Mouse (Mus musculus): Measurements from ENCODE around the gene Aqp3. TPM values are rescaled to one million over a fixed set of nuclear protein-coding genes. Genes with fewer than 3 reads are reported as not detected.

The Aqp3 gene
- polyA plus RNA-seq (2017; shearing (Covaris generic)): 18.1 TPM

DNA sequence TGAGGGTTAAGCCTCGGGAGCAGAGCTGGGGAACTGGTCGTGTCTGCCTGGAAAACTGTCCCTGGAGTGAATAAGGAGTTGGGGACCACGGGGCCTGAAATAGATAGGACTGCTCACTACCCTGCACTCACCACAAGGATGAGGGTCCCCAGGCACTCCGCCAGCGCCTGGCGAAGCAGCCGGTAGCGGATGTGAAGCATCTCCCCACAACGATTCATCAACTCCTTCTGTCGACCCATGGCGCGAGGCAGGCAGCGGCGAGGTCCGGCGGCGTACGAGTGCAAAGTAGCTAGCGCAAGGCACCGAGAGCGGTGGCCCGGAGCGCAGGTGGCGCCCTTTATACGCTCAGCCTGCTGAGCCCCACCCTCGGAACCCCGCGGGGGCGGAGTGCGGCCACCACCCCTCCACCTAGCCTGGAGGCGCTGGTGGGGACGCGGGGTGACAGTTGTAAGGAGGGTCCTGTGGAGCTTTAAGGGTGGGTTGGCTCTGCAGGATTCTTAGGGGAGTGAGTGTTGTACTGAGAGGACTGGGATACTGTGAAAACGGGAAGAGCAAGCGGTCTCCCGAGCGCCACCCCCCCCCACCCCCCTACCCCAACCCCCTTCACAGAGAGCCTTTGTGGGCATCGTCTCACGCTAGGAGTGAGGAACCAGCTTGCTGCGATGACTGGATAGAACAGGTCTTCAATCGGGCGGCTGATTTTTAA is at the start of gene Aqp3:
Gene Aqp3 (minus strand): TSS at position 313 of the 706 bp plus-strand sequence.

DNA sequence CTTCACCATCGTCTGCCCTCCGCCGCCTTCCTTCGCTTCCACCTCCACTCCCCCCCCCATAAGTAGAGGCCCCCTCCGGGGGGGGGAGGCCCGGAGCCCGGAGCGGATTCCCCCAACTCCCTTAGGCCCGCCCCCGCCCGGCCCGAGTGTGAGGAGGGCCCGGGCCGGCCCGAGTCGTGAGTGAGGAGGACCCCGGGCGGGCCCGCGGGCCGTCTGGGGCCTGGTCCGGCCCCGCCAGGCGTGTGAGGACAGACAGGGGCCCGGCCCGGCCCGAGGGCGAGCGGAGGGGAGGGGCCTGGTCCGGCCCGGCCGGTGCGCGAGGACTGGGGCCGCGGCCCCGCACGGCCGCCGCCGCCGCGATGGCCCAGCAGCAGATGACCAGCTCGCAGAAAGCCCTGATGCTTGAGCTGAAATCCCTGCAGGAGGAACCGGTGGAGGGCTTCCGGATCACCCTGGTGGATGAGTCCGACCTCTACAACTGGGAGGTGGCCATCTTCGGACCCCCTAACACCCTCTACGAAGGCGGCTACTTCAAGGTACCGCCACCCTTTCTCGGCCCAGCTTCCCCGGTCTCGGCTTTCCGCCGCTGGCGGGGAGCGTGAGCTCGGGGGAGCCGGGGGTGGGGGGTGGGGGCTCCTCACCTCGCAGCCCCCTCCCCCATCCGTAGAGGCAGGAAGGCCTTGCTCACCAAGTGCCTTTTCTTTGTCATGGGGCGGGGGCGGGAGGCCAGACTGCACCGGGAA is 37.9 kb upstream of the Aqp3 start, which contains the start of gene Ube2r2:
Gene Ube2r2 (plus strand): TSS at position 33 of the 743 bp plus-strand sequence.

DNA sequence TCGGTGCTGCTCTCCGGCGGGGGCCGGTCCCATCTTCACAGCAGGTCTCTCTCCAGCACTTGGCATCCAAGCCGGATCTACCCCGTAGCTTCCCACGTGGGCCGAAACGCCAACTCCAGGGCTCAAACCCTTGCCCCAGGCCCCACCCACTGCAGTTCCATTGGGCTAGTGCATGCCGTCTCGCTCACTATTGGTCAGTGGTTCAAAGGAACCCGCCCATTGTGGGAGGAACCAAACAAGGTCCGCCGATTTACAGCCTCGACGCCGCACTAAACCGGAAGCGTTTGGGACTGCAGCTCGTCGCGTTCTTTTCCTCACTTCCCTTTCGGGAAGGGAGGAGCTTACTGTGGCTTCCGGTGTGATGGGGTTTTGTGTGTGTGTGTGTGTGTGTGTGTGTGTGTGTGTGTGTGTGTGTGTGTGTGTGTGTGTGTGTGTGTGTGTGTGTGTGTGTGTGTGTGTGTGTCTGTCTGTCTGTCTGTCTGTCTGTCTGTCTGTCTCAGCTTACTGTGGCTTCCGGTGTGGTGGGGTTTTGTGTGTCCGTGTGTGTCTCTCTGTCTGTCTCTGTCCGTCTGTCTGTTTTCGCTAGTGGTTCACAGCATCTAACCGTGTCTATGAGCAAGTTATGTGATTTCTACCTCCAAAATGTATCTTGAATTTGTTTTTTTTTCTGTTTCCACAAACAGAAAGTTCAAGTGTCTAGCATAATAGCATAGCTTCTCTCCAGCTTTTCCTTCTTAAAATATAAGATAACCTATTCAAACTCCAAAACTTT is 26.4 kb upstream of the Aqp3 start, which contains the start of gene Nol6:
Gene Nol6 (minus strand): TSS at position 276 of the 772 bp plus-strand sequence.

DNA sequence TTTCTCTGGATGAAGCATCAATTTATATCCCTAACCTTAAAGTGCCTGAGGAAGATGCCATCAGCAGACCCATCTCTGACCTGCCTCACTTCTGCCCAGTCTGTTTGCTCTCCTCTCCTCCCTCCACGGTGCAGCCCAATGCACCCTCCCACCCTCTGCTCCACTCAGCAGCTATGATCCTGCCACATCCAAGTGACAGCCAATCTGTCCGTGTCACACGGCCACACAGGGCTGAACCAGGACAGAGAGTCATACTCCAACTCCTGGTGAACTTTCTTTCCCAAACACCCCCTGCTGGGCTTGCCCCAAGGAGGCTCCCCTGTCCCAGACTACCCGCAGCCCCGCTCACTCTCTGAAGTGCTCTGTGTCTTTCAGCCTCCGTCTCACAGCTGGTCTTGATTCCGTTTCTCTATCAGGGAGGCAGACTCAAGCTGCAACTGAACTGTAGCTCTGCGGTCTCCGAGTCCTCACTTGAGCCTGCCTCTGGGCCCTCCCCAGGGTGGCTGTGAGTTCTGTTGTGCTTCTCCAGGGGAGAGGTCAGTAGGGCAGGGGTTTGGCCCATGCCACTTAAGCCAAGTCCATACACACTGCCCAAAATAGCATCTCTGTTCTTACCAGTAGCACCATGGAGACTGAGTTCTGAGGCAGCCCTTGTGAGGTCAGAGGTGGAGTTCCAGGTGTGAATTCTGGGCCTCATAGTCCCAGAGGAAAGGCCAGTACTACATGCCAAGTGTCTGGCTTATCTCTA is 50.3 kb downstream of the Aqp3 start, which contains the start of gene Aqp7:
Gene Aqp7 (minus strand): TSS at position 616 of the 748 bp plus-strand sequence.

Other genes with a start within 250 kb of the Aqp3 start
- 17.6 TPM for gene B4galt1, start 244.2 kb downstream of the Aqp3 start, polyA plus RNA-seq (2017; shearing (Covaris generic))
- not detected for gene Spink4, start 178.1 kb downstream of the Aqp3 start, polyA plus RNA-seq (2017; shearing (Covaris generic))
- gene Bag1, start 149.9 kb downstream of the Aqp3 start, polyA plus RNA-seq (2017; shearing (Covaris generic)): 11.8 TPM
- gene Chmp5, start 149.8 kb downstream of the Aqp3 start, polyA plus RNA-seq (2017; shearing (Covaris generic)): 91.5 TPM
- 135 TPM for gene Nfx1, start 127.3 kb downstream of the Aqp3 start, polyA plus RNA-seq (2017; shearing (Covaris generic))
- not detected for gene Aqp7, start 50.0 kb downstream of the Aqp3 start, polyA plus RNA-seq (2017; shearing (Covaris generic))
- gene Nol6, start 26.3 kb upstream of the Aqp3 start, polyA plus RNA-seq (2017; shearing (Covaris generic)): 65.1 TPM
- 19.8 TPM for gene Ube2r2, start 37.6 kb upstream of the Aqp3 start, polyA plus RNA-seq (2017; shearing (Covaris generic))
- 43.9 TPM for gene Ubap2, start 177.0 kb upstream of the Aqp3 start, polyA plus RNA-seq (2017; shearing (Covaris generic))
- gene Dcaf12, start 216.7 kb upstream of the Aqp3 start, polyA plus RNA-seq (2017; shearing (Covaris generic)): 39.9 TPM

All from CD4-positive, CD25-positive, alpha-beta regulatory T cell, adult 9 weeks (primary cell).